Mouse (Mus musculus): Measurements from ENCODE around the gene Thsd4.

GRCm38 (mm10) chr9:59930248-59930647 lies 591.6 kb downstream of the Thsd4 start:
- TF ChIP-seq MYOG (IDR thresholded peaks at IDR 0.05; ENCODE audit: control insufficient read depth, extremely low read depth, insufficient read length) (no peak), CTCF (IDR thresholded peaks at IDR 0.05; ENCODE audit: control insufficient read depth, insufficient read depth, insufficient read length) (no peak)
